Mouse (Mus musculus): ENCODE results near the gene H2afj.

Gene H2afj

DNA sequence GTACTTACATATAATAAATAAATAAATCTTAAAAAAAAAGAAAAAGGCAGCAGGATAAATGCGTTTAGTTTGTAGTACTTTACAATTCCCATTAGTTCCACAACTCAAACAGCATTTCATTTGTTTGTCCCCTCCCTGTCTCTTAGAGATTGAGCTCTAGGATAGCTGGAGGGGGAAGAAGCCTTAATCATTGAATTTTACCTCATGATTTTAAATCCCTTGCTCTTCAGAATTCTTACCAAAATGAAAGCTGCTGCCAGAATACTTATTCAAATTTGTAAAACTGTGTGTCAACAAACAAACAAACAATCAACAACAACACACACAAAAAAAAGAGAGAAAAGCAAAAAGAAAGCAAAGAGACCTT is 2.7 kb upstream of the H2afj start:
- DNase-seq (ENCODE audit: inconsistent ontology term) = no peak

GRCm38 (mm10) chr6:136806819-136807218 is 1.2 kb upstream of the H2afj start:
- DNase-seq (ENCODE audit: inconsistent ontology term) = no peak

DNA sequence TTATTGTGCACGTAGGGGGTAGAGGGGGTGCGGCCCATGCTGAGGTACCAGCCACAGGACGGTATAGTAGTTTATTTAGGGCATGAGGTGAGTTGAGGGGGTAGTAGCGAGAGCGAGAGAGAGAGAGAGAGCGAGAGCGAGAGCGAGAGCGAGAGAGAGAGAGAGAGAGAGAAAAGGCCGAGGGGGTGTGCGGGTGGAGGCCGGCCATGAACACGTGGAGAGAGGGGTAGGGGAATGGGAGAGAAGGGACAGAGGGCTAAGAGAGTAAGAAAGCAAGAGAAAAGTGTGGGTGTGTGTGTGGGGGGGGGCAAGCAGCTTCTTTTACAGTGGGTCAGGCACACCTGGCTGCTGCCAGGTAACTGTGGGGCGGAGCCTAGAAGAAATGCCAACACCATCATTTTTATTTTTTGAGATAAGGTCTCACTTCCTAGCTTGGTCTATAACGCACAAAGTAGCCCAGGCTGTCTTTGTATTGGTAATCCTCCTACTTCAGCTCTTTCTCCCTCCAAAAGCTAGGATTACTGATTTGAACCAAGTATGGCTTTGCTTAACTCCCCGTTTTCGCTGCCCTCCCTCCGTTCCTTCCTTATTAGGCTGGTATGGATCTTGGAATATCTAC is 540 bp upstream of the H2afj start:
- no peak for DNase-seq (ENCODE audit: inconsistent ontology term)

DNA sequence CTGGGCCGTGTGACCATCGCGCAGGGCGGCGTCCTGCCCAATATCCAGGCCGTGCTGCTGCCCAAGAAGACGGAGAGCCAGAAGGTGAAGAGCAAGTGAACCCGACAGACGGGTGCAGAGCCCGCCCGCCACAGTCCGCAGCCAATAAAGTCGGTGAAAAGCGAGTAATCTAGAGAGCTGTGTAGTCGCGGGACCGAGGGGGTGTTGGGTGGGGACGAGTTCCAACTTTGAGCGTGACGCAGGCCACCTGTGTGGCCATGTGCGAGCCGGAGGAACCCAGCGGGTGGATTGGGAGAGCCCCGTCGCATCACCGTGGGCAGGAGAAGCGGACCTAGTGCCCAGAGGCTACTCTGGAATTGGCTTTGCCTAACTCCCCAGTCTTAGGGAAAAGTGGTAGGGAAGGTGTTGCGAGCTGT is 595 bp downstream of the H2afj start:
- peak; percentile 50 for DNase-seq (ENCODE audit: inconsistent ontology term)

DNA sequence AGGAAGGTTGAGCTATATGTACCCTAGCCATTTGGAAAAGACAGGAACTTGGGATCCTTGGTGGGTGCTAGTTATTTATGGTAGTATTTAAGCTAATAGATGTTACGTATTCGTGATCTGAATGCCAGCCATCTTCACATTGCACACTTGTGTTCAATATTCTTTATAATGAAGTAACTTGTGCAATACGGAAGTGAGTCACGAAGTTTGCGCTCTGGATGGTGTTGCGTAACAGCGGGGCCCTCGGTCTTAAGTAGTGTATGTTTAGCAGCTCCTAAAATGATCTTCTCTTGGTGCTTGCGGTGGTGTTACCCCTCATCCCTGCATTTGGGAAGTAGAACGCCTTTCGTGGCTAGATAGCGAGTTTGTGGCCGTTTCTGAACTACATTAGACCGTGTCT is 1.0 kb downstream of the H2afj start:
- DNase-seq (ENCODE audit: inconsistent ontology term) = no peak

DNA sequence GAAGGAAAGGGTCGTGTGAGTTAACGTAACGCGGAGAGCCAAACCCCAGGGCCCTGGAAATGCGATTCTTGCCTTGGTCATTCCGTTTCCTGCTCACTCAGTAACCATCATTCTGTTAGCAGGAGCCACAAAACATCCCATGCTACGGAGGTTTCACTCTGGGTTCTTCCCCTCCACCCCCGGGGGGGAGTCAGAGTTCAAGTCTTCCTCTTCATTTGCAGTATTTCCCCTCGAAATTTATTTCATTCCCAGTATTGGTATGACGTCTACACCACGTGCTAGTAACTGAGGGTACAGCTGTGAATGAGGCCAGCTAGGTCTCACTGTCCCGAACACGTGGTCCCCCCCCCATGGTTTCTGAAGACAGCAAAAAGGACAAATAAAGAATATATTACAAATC is 1.6 kb downstream of the H2afj start:
- no peak for DNase-seq (ENCODE audit: inconsistent ontology term)

DNA sequence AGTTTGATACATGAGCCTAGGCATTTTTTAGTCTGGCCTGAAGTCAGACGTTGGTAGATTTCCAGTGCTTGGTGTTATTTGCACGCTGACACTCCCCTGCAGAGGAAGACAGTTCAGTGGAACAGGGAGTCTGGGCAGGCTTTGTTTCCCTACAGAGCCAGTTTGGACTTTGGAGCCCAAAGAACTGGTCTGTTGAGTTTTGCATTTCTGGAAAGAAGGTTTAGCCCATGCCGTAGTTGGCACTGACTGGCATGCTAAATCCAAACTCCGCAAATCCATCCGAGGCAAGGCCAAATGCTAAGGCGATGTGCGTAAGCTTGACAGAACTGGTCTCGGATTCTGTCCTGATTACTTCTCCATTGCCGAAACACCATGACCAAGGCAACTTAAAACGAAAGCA is 3.2 kb downstream of the H2afj start:
- DNase-seq (ENCODE audit: inconsistent ontology term) = no peak

GRCm38 (mm10) chr6:136813117-136813516 is 5.1 kb downstream of the H2afj start:
- DNase-seq (ENCODE audit: inconsistent ontology term) = no peak

GRCm38 (mm10) chr6:136815381-136815780 is 7.3 kb downstream of the H2afj start:
- DNase-seq (ENCODE audit: inconsistent ontology term) = no peak

DNA sequence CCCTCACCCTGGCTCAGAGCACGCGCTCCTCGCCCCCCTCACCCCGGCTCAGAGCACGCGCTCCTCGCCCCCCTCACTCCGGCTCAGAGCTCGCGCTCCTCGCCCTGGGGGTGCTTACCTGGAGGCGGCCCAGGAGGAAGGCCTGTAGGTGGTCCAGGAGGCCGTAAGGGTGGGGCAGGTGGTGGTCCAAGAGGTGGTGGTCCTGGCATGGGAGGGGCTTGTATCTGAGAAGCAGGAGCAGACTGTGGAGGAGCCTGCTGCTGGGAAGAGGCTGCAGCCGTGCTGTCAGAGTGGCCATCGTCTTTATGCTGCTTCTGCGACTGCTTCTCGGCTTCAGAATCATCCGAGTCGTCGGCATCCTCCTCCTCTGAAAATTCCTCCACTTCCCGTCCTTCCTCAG is 8.8 kb downstream of the H2afj start:
- DNase-seq (ENCODE audit: inconsistent ontology term) = no peak

DNA sequence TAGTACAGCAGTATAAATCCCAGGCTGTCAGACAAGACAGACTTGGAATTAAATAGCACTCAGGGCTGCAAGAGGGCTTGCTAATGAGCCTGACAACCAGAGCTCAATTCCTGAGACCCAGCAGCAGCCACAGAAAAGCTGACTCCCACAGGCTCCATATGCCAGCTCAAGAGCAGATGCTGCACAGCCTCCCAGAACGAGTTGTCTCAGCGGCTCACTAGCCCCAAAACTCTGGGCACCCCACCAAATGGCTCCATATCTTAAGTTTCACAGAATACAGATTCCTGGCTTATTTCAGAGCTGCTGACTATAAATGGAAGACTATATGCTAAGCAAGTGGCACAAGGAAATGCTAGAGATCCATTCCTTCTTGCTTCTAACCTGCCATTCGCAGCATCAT is 9.5 kb downstream of the H2afj start:
- DNase-seq (ENCODE audit: inconsistent ontology term) = no peak

GRCm38 (mm10) chr6:136820381-136820780 is 12.3 kb downstream of the H2afj start:
- no peak for DNase-seq (ENCODE audit: inconsistent ontology term)

DNA sequence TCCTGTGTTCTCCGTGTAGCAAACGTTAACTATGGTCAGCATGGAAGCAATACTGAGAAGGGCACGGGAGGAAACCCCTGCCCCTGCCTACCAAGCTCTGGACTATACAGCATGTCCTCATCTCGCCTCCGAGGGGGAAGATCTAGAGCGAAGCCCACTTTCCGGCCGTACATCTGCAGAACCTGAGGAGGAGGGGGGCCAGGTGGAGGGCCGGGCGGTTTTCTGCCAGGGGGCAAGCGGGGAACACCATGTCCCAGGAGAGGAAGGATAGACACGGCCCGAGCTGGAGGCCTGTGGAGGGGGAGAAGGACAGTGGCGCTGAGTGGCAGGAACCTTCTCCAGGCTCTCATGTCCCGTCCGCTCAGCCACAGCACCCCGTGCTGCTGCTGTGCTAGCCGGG is 13.0 kb downstream of the H2afj start:
- DNase-seq (ENCODE audit: inconsistent ontology term) = no peak

DNA sequence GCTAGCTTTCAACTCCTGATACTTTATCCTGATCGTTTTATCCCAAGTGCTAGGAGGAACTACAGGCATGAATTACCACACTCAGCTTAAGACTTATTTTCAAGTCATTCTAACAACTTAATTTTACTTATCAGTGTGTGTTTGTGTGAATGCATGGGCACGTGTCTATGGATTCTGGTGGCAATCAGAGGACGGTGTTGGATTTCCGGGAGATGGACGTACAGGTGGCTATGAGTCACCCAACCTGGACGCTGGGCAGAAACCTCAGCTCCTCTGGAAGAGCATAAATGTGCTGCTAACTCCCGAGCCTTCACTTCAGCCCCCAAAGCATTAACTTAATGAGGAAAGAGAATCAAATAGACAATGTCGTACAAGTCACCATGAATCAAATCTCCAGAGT is 16.9 kb downstream of the H2afj start:
- no peak for DNase-seq (ENCODE audit: inconsistent ontology term)

- no peak for DNase-seq (ENCODE audit: inconsistent ontology term)
These were observed 19.1 kb downstream of the H2afj start for GRCm38 (mm10) chr6:136827116-136827515.

- DNase-seq (ENCODE audit: inconsistent ontology term) = no peak
These were observed 19.5 kb downstream of the H2afj start, which contains the start of gene BC049715 for GRCm38 (mm10) chr6:136827516-136827880. BC049715 (plus strand) TSS chr6:136827626.

DNA sequence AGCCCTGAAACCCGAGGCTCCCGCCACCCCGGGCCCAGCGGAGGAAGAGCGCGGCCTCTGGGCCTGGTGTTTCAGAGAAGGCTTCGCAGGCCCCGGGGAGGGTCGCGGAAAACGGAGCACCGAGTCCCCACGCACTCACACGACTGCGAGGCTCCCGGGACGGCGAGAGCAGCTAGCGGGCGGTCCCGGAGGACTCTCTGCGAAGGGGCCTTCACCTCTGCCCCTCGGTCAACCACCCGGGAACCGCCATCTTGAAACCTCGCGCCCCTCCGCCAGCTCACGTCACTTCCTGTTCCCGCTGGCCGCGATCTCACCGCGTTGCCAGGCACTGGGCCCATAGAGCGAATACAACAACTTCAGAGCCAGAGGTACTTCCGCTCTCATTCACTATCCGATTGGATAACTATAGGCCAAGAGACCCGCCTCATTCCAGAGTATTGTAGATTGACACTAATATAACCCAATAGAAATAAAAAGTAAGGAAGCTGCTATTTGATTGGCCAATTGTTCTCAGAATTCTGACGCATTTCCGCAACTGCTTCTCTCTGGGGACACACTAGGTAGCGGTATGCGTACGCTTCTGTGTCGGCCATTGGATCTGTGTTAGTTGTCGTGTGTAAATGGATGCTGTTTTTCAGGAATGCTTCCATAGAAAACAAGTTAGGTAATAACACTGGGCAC is 20.0 kb downstream of the H2afj start, which contains the start of gene Wbp11:
Gene Wbp11, minus strand, starts transcription at position 353 of the 681 bp plus-strand sequence.
- DNase-seq (ENCODE audit: inconsistent ontology term) = peak; percentile 99

DNA sequence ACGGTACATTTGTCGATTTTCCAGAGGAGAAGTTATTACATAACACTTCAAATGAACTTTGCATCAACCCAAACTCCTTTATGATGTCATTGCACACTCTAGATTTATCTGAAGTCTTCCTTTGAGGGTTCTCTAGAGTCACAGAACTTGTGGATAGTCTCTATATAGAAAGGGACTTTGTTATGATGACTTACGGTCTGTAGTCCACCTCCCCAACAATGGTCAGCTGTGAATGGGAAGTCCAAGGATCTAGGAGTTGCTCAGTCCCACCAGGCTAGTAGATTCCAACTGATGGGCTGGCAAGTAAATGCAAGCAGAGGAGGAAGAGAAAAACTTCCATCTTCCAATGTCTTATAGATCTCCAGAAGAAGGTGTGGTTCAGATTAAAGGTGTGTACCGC is 20.6 kb downstream of the H2afj start:
- DNase-seq (ENCODE audit: inconsistent ontology term) = no peak

GRCm38 (mm10) chr6:136831712-136832111 is 23.7 kb downstream of the H2afj start:
- no peak for DNase-seq (ENCODE audit: inconsistent ontology term)

DNA sequence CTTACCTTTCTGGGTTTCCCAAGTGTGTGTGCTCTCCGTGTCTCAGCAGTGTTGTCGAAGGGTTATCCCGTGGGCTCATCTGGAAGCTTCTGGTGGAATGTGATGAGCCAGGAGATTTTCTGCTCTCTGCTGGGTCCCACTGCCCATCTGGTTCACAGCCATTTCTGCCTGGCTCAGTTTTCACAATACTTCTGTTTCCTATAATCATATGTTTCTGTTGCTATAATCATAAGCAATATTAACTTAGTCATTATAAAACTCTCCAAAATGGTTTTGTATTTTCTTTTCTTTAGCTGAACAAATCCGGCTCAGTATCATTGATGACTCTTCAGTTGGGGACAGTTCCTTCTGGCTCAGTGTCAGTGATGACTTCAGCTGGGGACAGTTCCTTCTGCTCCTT is 27.3 kb downstream of the H2afj start, which contains the start of gene Smco3:
Gene Smco3, minus strand, starts transcription at position 101 of the 400 bp plus-strand sequence.
- DNase-seq (ENCODE audit: inconsistent ontology term) = no peak

- DNase-seq (ENCODE audit: inconsistent ontology term) = no peak
These were observed 29.3 kb downstream of the H2afj start for GRCm38 (mm10) chr6:136837323-136837722.

DNA sequence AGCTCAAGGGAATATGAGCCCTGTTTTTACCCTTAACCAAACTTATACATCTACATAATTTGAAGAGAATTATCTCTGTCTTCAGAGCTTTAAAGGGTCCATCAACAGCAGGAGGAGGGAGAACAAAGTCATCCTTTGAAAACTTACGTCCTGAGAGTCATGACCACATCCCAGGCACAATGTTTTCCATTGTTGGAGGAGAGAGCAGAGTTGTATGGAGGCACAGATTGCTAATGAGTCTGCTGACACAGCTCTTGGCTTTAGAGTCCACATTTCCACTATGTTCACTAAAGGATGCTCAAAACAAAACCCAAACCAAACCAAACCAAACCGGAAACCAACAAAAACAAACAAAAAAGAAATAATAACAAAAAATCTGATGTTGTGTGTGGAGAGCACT is 36.9 kb downstream of the H2afj start:
- DNase-seq (ENCODE audit: inconsistent ontology term) = peak; percentile 11

- DNase-seq (ENCODE audit: inconsistent ontology term) = no peak
These were observed 37.8 kb downstream of the H2afj start for GRCm38 (mm10) chr6:136845706-136846480.

Data from Muller cell, postnatal 12 days (primary cell).